Mouse (Mus musculus): ENCODE measurements at regions not wholly inside any gene's neighbourhood (a gene's known extent, or its start where the extent isn't known, plus 50 kb on each side); places are given as distances from the start of the nearest gene placed in this dataset.

DNA sequence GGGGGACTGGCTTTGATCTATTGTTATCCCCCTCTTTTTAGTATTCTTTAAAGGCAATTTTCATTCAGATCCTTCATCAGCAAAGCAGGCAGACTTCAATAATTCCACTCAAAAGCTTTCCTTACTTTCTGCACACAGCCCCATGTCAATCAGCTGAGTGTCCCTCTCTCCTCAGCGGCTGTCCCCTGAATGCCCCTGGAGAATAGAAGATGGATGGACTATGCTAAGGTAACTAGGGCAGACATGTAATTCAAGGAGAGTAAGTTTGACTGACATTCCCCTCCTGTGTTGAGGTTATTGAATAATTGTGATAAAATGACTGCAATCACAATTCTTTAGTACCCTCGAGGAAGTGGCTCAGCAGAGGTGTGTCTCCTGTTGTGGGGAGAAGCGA is 220.1 kb downstream of the Fam84b start:
- DNase-seq (ENCODE audit: extremely low spot score in 1 of 2, low spot score in 1 of 2) = no peak

GRCm38 (mm10) chr15:60632789-60633456 is 220.7 kb downstream of the Fam84b start:
- DNase-seq (ENCODE audit: extremely low spot score in 1 of 2, low spot score in 1 of 2) = no peak

GRCm38 (mm10) chr15:60630756-60631402 is 222.7 kb downstream of the Fam84b start:
- DNase-seq (ENCODE audit: extremely low spot score in 1 of 2, low spot score in 1 of 2) = no peak

GRCm38 (mm10) chr15:60618801-60619200 is 234.8 kb downstream of the Fam84b start:
- no peak for DNase-seq (ENCODE audit: extremely low spot score in 1 of 2, low spot score in 1 of 2)

DNA sequence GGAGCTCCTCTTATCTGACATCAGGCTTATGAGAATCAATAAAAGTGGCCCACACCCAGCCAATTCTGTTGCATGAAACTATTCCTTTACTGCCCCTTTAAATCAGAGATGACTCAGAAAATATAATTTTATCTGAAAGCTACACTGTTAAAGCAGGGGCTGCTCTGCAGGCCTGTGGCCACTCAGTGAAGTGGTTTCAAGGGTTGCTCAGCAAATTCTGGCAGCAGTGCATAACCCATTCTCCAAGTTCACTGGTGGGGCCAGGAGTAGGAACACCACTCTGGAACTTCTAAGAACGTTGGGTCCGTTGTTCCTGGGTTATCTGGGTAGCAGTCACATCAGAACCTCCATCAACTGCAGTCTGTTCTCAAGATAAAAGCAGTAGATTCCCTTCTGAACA is 236.2 kb downstream of the Fam84b start:
- no peak for DNase-seq (ENCODE audit: extremely low spot score in 1 of 2, low spot score in 1 of 2)

DNA sequence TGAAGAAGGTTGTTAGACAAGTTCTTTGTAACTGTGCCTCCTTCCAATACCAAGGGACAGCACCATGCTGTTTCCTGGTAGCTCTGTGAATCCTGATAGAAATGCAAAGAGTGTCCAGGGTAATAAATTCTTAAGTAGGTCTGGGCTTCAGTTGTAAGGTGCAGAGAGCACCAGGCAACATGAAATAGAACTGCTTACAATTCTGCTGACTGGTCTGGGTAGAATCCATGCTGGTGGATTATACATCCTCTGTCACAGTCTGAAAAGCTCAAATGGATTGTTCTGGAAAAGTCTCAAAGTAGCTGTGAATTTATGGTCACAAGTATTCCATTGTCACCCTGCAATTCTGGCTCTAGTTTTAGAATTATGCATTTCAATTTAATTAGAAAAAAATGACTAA is 251.7 kb downstream of the Fam84b start:
- DNase-seq (ENCODE audit: extremely low spot score in 1 of 2, low spot score in 1 of 2) = no peak

DNA sequence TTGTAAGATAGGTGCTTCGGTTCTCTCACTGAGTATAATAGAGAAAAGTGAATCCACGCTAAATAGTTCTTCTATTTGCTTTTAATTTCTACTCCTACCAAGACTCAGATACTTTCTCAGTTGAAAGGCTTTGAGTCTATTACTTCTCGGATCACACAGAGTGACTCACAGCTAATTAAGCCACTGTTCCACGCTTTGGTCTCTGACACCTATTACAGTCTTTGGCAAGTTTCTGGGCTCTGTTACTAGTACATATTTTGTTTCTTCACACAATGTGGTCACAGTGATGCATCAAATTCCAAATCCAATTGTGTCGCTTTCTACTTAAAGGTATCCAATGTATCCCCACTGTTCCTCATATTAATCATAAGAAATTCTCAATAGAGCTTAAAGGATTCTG is 276.5 kb downstream of the Fam84b start:
- DNase-seq (ENCODE audit: extremely low spot score in 1 of 2, low spot score in 1 of 2) = no peak

DNA sequence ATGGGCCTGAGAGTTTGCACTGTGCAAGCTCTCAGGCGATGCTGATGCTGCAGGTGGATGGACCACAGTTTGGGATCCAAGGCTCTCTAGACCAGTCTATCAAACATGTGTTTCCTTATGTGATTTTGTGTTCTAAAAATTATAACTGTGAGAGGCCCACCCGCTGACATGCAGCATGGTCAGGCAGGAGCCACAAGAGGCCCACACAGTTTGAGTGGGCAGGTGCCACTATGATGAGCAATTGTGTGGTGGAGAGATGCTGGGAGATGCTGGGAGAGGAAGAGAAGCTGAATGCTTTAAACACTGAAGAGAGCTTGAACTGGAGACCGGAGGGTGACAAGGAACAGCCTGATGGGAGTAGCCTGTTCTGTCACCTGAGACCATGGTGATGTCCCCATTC is 287.3 kb downstream of the Fam84b start:
- DNase-seq (ENCODE audit: extremely low spot score in 1 of 2, low spot score in 1 of 2) = no peak

GRCm38 (mm10) chr15:60565017-60565416 is 288.6 kb downstream of the Fam84b start:
- no peak for DNase-seq (ENCODE audit: extremely low spot score in 1 of 2, low spot score in 1 of 2)

DNA sequence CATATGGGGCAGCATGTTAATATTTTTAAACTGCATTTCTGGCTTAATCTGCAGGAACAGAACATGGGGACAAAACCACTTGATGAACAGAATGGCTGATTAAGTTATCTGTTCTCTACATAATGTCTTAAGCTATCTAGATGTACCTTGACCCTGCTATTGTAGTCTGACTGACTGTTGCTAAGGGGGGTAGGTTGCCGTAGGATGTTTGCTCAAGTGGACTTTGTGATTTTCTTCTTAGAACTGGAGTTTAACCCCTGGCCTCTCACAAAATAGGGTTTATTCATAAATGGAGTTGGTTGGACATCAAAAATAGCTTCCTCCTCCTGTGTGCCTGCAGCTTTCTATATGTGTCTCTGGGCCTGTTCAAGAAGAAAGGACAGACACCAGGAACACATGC is 292.9 kb downstream of the Fam84b start:
- no peak for DNase-seq (ENCODE audit: extremely low spot score in 1 of 2, low spot score in 1 of 2)

DNA sequence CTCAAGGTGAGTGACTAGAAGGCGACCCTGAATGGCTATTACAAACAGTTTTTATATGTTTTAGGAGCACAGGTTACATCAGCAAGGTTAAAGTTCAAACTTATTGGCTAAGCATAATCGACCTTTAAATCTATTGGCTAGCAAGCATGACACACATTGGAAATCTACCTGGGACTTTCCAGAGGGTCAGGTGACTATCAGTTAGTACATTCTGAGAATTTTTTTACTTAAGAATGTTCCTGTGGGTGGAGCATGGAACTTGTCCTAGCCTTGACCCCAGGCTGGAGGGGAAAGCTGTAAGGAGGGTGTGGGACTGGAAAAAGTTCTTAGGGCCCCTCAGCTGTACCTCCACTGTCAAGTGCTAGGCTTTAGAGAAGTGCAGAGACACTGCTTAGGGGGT is 297.9 kb downstream of the Fam84b start:
- no peak for DNase-seq (ENCODE audit: extremely low spot score in 1 of 2, low spot score in 1 of 2)

DNA sequence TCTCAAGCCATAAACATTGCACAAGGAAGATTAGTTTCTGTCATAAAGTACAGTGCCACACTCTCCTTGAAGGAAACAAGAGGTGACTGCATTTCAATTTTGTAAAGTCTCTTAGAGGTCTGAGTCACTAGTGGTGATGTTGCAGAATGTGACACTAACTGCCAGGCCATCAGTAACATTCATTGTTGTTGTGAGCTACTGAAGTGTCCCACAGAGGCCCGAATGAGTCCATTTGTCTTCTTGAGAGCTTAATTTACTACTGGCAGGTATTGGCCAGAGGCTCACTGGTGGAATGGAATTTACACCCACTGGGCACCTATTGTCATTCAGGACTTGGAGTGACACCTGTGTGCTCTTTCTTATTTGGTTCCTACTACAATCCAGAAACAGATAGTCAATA is 299.0 kb downstream of the Fam84b start:
- DNase-seq (ENCODE audit: extremely low spot score in 1 of 2, low spot score in 1 of 2) = no peak

DNA sequence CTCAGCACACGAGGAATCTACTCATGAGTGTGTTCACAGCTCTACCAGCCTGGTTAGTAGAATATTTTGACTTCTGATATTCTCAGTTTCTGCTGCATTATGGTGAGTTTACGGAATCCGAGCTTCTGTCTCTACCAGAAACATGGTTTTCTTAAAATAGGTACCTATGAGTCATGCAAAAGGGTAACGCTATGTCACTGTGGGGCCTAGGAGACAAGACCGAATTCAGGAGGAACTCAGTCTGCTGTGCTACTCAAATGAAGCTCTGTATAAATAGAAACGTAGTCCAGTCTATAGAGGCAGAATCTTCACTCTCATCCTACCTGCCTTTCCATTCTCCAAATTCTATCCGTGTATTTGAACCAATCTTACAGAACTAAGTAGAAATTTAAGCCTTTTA is 305.5 kb downstream of the Fam84b start:
- no peak for DNase-seq (ENCODE audit: extremely low spot score in 1 of 2, low spot score in 1 of 2)

- no peak for DNase-seq (ENCODE audit: extremely low spot score in 1 of 2, low spot score in 1 of 2)
Observed at GRCm38 (mm10) chr15:60537191-60537590, 316.4 kb downstream of the Fam84b start.

GRCm38 (mm10) chr15:60534701-60535100 is 318.9 kb downstream of the Fam84b start:
- no peak for DNase-seq (ENCODE audit: extremely low spot score in 1 of 2, low spot score in 1 of 2)

- DNase-seq (ENCODE audit: extremely low spot score in 1 of 2, low spot score in 1 of 2) = no peak
Observed at GRCm38 (mm10) chr15:60516810-60517209, 336.8 kb downstream of the Fam84b start.

DNA sequence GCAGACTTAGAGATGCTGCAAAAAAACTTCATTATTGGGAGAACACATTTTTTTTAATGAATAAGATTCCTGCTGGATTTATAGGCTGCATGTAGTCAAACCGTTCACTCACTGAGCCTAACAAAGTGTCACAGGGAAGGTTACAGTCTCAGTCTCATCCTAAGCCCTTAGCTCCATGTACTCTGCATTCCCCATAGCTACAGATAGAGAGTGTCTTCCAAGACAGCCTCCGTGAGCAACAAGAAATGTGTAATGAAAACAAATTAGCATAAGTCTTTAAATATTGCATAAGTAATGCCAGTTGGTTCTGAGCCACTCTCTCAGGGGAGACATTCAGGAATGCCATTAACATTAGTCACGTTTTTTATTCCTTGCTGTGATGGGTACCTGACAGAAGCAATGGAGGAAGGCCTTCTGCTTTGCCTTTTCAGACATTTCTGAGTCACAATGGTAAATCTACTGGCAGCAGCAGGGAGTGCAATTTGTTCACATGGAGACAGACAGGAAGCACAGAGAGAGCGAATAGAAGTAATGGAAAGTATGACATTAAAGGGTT is 376.7 kb downstream of the Fam84b start:
- DNase-seq (ENCODE audit: extremely low spot score in 1 of 2, low spot score in 1 of 2) = no peak

DNA sequence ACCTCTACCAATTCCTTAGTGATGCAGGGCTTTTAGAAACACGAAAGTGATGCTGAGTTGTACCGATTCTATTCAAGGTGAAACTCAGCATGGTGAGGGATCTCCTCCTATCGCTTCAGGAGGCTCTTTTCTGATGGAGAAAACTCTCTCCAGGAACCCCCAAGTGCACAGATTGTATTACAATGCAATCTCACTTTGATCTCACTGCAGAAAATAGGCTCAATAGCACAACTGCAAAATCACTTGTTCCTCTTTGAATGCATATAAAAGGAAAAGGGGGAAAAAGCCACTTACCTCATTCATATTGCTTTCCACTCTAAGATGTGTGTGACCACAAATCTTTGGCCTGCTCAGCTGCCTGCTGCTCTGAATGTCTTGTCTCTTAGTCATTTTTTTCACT is 378.5 kb downstream of the Fam84b start:
- no peak for DNase-seq (ENCODE audit: extremely low spot score in 1 of 2, low spot score in 1 of 2)

GRCm38 (mm10) chr15:60431916-60432315 is 415.5 kb upstream of the 4933412E24Rik start:
- DNase-seq (ENCODE audit: extremely low spot score in 1 of 2, low spot score in 1 of 2) = no peak

DNA sequence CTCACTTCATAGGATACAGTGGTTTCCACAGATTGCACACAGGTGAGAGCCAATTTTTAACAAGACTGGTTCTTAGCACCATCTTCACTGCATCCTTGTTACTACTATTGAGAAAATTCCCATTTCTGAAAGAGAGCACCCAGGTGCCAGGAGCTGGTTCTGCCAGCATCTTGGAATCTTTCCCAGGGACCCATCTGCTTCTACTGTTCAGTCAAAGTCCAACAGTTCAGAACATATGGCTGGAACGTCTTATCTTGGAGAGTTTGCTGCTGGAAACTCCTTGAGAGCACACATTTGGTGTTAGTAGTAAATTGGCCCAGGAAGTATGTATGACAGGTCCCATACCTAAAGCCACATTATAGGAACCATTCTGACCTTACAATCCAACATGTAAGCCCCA is 402.7 kb upstream of the 4933412E24Rik start:
- peak in 1 of 2 experiments; percentile 15 for DNase-seq (ENCODE audit: extremely low spot score in 1 of 2, low spot score in 1 of 2)

DNA sequence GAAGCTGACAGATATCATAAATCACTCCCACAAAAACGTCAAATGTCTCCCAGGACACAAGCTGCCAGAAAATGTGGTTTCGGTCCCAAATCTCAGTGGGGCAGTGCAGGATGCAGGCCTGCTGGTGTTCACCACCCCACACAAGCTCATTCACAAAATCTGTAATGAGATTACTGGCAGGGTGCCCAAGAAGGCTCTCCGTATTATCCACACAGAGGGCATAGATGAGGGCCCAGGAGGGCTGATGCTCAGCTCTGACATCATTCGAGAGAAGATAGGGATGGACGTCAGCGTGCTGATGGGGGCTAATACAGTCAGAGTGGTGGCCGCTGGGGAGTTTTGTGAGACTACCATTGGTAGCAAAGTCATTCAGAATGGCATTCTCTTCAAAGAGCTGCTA is 375.9 kb upstream of the 4933412E24Rik start:
- DNase-seq (ENCODE audit: extremely low spot score in 1 of 2, low spot score in 1 of 2) = no peak

GRCm38 (mm10) chr15:60390336-60390735 is 373.9 kb upstream of the 4933412E24Rik start:
- no peak for DNase-seq (ENCODE audit: extremely low spot score in 1 of 2, low spot score in 1 of 2)

All from layer of hippocampus, postnatal 25 days (tissue).